Mouse (Mus musculus) olfactory bulb, adult 2 months (tissue): ENCODE measurements around the gene Mgmt.

Experiments used
- CTCF ChIP-seq: fragments of 200-500 bp; IDR thresholded peaks from 2 replicates; pipeline ENCODE4 v1.5.1; 2012; ENCODE audit warnings: low read depth, mild to moderate bottlenecking, low read length, moderate library complexity; ENCODE audit not compliant: insufficient read depth
- POLR2A ChIP-seq: fragments of 200-500 bp; IDR thresholded peaks from 2 replicates; pipeline ENCODE4 v1.6.1; 2012; ENCODE audit warnings: mild to moderate bottlenecking, low read depth, low read length, moderate library complexity; ENCODE audit not compliant: insufficient read depth

DNA sequence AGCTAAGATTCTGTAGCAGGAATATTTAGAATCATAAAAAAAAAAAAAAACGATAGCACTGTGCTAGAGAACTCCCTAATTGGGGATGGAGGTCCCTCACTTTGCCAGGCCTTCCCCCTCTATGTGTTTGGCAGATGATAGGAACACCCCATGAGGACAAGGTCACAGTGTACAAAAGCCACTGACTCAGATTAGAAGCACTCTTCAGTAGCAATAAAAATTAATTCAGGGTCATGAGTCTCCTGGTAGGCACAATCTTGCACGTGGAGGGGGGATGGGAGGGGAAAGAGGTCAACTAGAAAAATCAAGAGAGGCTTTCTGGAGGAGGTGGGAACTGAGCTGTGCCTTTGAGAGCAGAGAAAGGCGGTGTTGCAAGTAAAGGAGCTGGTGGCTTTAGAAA, 247.0 kb downstream of the Mgmt start:
- TF ChIP-seq CTCF (no peak), POLR2A (no peak)
